Mouse (Mus musculus) cerebellum, postnatal 10 days (tissue): ENCODE data around the gene S1pr5.
"Not testable (repeated sequence)": the region's sequence is repeated elsewhere in the genome, so short reads cannot be mapped to it uniquely, and the experiment has no call there.

ENCODE experiments used
- DNase-seq, 2 experiments: peaks; one replicate each; pipeline ENCODE4 v3.0.0; 2021; ENCODE audit warnings: mixed read lengths in 2 of 2

S1pr5 gene

GRCm38 (mm10) chr9:21236991-21237367 lies 11.3 kb downstream of the S1pr5 start:
- DNase-seq: peak; percentile 52 to 56

GRCm38 (mm10) chr9:21235341-21235740 lies 12.9 kb downstream of the S1pr5 start:
- no peak for DNase-seq

GRCm38 (mm10) chr9:21233805-21234204 lies 14.4 kb downstream of the S1pr5 start:
- DNase-seq: no peak

GRCm38 (mm10) chr9:21233366-21233765 lies 14.9 kb downstream of the S1pr5 start:
- no peak for DNase-seq

GRCm38 (mm10) chr9:21232867-21233266 lies 15.4 kb downstream of the S1pr5 start:
- DNase-seq: no peak

- no peak for DNase-seq
These were observed 16.7 kb downstream of the S1pr5 start for GRCm38 (mm10) chr9:21231551-21231950.

GRCm38 (mm10) chr9:21227342-21227741 lies 20.9 kb downstream of the S1pr5 start:
- DNase-seq: no peak

GRCm38 (mm10) chr9:21225415-21225758 lies 22.9 kb downstream of the S1pr5 start:
- no peak for DNase-seq

GRCm38 (mm10) chr9:21224576-21225414 lies 23.4 kb downstream of the S1pr5 start:
- peak in 1 of 2 experiments; percentile 40 for DNase-seq

GRCm38 (mm10) chr9:21223906-21224305 lies 24.3 kb downstream of the S1pr5 start:
- no peak for DNase-seq

- DNase-seq: not testable (repeated sequence)
These were observed 24.8 kb downstream of the S1pr5 start for GRCm38 (mm10) chr9:21223490-21223889.

- DNase-seq: peak; percentile 50 to 78
These were observed 26.8 kb downstream of the S1pr5 start for GRCm38 (mm10) chr9:21221383-21221929.

- peak; percentile 97 to 98 for DNase-seq
These were observed 27.5 kb downstream of the S1pr5 start for GRCm38 (mm10) chr9:21220490-21221382.

GRCm38 (mm10) chr9:21219820-21220219 lies 28.4 kb downstream of the S1pr5 start:
- peak; percentile 45 to 68 for DNase-seq

GRCm38 (mm10) chr9:21216050-21216841 lies 32.0 kb downstream of the S1pr5 start:
- DNase-seq: peak; percentile 79 to 82

GRCm38 (mm10) chr9:21213617-21214190 lies 34.5 kb downstream of the S1pr5 start:
- DNase-seq: peak; percentile 61 to 62

- DNase-seq: no peak
These were observed 36.6 kb downstream of the S1pr5 start for GRCm38 (mm10) chr9:21211624-21212023.

GRCm38 (mm10) chr9:21210821-21211220 lies 37.4 kb downstream of the S1pr5 start:
- DNase-seq: no peak

- DNase-seq: no peak
These were observed 39.6 kb downstream of the S1pr5 start for GRCm38 (mm10) chr9:21208626-21209025.

- DNase-seq: no peak
These were observed 41.4 kb downstream of the S1pr5 start for GRCm38 (mm10) chr9:21206848-21207247.

- peak; percentile 70 to 74 for DNase-seq
These were observed 43.5 kb downstream of the S1pr5 start for GRCm38 (mm10) chr9:21204528-21205272.
